Mouse (Mus musculus): ENCODE measurements around the gene Hfe. TPM values are rescaled to one million over a fixed set of nuclear protein-coding genes. Genes with fewer than 3 reads are reported as not detected.

The Hfe gene
- polyA plus RNA-seq, 1 experiment from 2014 or later = 26.3 TPM

- no peak overlapping the region for H3K27ac ChIP-seq (ENCODE audit: low read length)
These were observed 6.5 kb upstream of the Hfe start for GRCm38 (mm10) chr13:23717176-23717575.

GRCm38 (mm10) chr13:23716261-23717042 lies 5.8 kb upstream of the Hfe start:
- H3K27ac ChIP-seq (ENCODE audit: low read length) = no peak overlapping the region
- no peak overlapping the region for H3K9ac ChIP-seq (replicated peaks; ENCODE audit: low read depth)
- no peaks in the 10 kb centered on the region for H3K36me3 ChIP-seq (ENCODE audit: insufficient read depth, low read length)
- no peaks in the 10 kb centered on the region for H3K4me1 ChIP-seq (ENCODE audit: insufficient read depth, low read depth, low read length)
- ATAC-seq = no peak
- no peak overlapping the region for H3K4me3 ChIP-seq (ENCODE audit: low read depth, low read length)
- no peaks in the 10 kb centered on the region for H3K9me3 ChIP-seq (ENCODE audit: low read length)
- DNase-seq (ENCODE audit: low spot score) = no peak
- 84% methylated on average over 5 of the region's 5 CpGs for WGBS
- H3K27me3 ChIP-seq (replicated peaks; ENCODE audit: insufficient read depth, low read length) = no peaks in the 10 kb centered on the region
- H3K4me2 ChIP-seq (replicated peaks; ENCODE audit: low read depth, low read length) = no peak overlapping the region
- TF ChIP-seq EP300 (IDR thresholded peaks at IDR 0.05) (no peak), CTCF (IDR thresholded peaks at IDR 0.05) (no peak)

More at GRCm38 (mm10) chr13:23717176-23717575, 6.5 kb upstream of the Hfe start:
- no peaks in the 10 kb centered on the region for H3K27me3 ChIP-seq (replicated peaks; ENCODE audit: insufficient read depth, low read length)
- H3K9ac ChIP-seq (replicated peaks; ENCODE audit: low read depth) = no peak overlapping the region
- no peaks in the 10 kb centered on the region for H3K36me3 ChIP-seq (ENCODE audit: insufficient read depth, low read length)
- no peak for DNase-seq (ENCODE audit: low spot score)
- no peaks in the 10 kb centered on the region for H3K4me1 ChIP-seq (ENCODE audit: insufficient read depth, low read depth, low read length)
- H3K4me3 ChIP-seq (ENCODE audit: low read depth, low read length) = no peak overlapping the region
- TF ChIP-seq EP300 (IDR thresholded peaks at IDR 0.05) (no peak), CTCF (IDR thresholded peaks at IDR 0.05) (no peak)
- H3K9me3 ChIP-seq (ENCODE audit: low read length) = no peaks in the 10 kb centered on the region
- WGBS = 51% methylated on average over 11 of the region's 11 CpGs
- ATAC-seq = no peak
- H3K4me2 ChIP-seq (replicated peaks; ENCODE audit: low read depth, low read length) = no peak overlapping the region

- ATAC-seq = peak; percentile 36
- H3K36me3 ChIP-seq (ENCODE audit: insufficient read depth, low read length) = no peaks in the 10 kb centered on the region
- peak overlapping the region; percentile 81 for H3K4me2 ChIP-seq (replicated peaks; ENCODE audit: low read depth, low read length)
- WGBS = 29% methylated on average over 15 of the region's 15 CpGs
- peak overlapping the region; percentile 85 for H3K27ac ChIP-seq (ENCODE audit: low read length)
- no peaks in the 10 kb centered on the region for H3K27me3 ChIP-seq (replicated peaks; ENCODE audit: insufficient read depth, low read length)
- H3K4me1 ChIP-seq (ENCODE audit: insufficient read depth, low read depth, low read length) = no peaks in the 10 kb centered on the region
- peak overlapping the region; percentile 68 for H3K9ac ChIP-seq (replicated peaks; ENCODE audit: low read depth)
- peak; percentile 3; the same call in 1 of the 2 replicates for TF ChIP-seq CTCF (IDR thresholded peaks at IDR 0.05)
- TF ChIP-seq EP300 (IDR thresholded peaks at IDR 0.05) = no peak
- peak; percentile 52 for DNase-seq (ENCODE audit: low spot score)
- no peaks in the 10 kb centered on the region for H3K9me3 ChIP-seq (ENCODE audit: low read length)
- peak overlapping the region; percentile 69 for H3K4me3 ChIP-seq (ENCODE audit: low read depth, low read length)
These were observed 810 bp downstream of the Hfe start for GRCm38 (mm10) chr13:23709714-23710373.

- no peaks in the 10 kb centered on the region for H3K36me3 ChIP-seq (ENCODE audit: insufficient read depth, low read length)
- 61% methylated on average over 4 of the region's 4 CpGs for WGBS
- no peaks in the 10 kb centered on the region for H3K4me1 ChIP-seq (ENCODE audit: insufficient read depth, low read depth, low read length)
- no peak overlapping the region for H3K9ac ChIP-seq (replicated peaks; ENCODE audit: low read depth)
- ATAC-seq = no peak
- H3K4me2 ChIP-seq (replicated peaks; ENCODE audit: low read depth, low read length) = no peak overlapping the region
- no peaks in the 10 kb centered on the region for H3K27me3 ChIP-seq (replicated peaks; ENCODE audit: insufficient read depth, low read length)
- no peak for DNase-seq (ENCODE audit: low spot score)
- no peak overlapping the region for H3K27ac ChIP-seq (ENCODE audit: low read length)
- TF ChIP-seq CTCF (IDR thresholded peaks at IDR 0.05) (no peak), EP300 (IDR thresholded peaks at IDR 0.05) (no peak)
- H3K9me3 ChIP-seq (ENCODE audit: low read length) = no peaks in the 10 kb centered on the region
- no peak overlapping the region for H3K4me3 ChIP-seq (ENCODE audit: low read depth, low read length)
These were observed 2.0 kb downstream of the Hfe start for GRCm38 (mm10) chr13:23708654-23709053.

GRCm38 (mm10) chr13:23708041-23708440 lies 2.6 kb downstream of the Hfe start:
- DNase-seq (ENCODE audit: low spot score) (no peak), ATAC-seq (no peak)
- 89% methylated on average over 4 of the region's 4 CpGs for WGBS
- Histone ChIP-seq H3K4me2 (replicated peaks; ENCODE audit: low read depth, low read length) (no peak overlapping the region), H3K36me3 (ENCODE audit: insufficient read depth, low read length) (no peaks in the 10 kb centered on the region), H3K4me3 (ENCODE audit: low read depth, low read length) (no peak overlapping the region), H3K27ac (ENCODE audit: low read length) (no peak overlapping the region), H3K27me3 (replicated peaks; ENCODE audit: insufficient read depth, low read length) (no peaks in the 10 kb centered on the region), H3K9ac (replicated peaks; ENCODE audit: low read depth) (no peak overlapping the region), H3K9me3 (ENCODE audit: low read length) (no peaks in the 10 kb centered on the region), H3K4me1 (ENCODE audit: insufficient read depth, low read depth, low read length) (no peaks in the 10 kb centered on the region)
- TF ChIP-seq CTCF (IDR thresholded peaks at IDR 0.05) (no peak), EP300 (IDR thresholded peaks at IDR 0.05) (no peak)

- H3K9ac ChIP-seq (replicated peaks; ENCODE audit: low read depth) = no peak overlapping the region
- no peaks in the 10 kb centered on the region for H3K9me3 ChIP-seq (ENCODE audit: low read length)
- ATAC-seq (no peak), DNase-seq (ENCODE audit: low spot score) (no peak)
- WGBS = 93% methylated on average over 12 of the region's 12 CpGs
- H3K36me3 ChIP-seq (ENCODE audit: insufficient read depth, low read length) = no peaks in the 10 kb centered on the region
- H3K4me3 ChIP-seq (ENCODE audit: low read depth, low read length) = no peak overlapping the region
- TF ChIP-seq CTCF (IDR thresholded peaks at IDR 0.05) = no peak
- TF ChIP-seq EP300 (IDR thresholded peaks at IDR 0.05) = no peak
- no peak overlapping the region for H3K27ac ChIP-seq (ENCODE audit: low read length)
- H3K27me3 ChIP-seq (replicated peaks; ENCODE audit: insufficient read depth, low read length) = no peaks in the 10 kb centered on the region
- no peak overlapping the region for H3K4me2 ChIP-seq (replicated peaks; ENCODE audit: low read depth, low read length)
- no peaks in the 10 kb centered on the region for H3K4me1 ChIP-seq (ENCODE audit: insufficient read depth, low read depth, low read length)
These were observed 3.9 kb downstream of the Hfe start for GRCm38 (mm10) chr13:23706771-23707170.
